In the genomic region with DNA sequence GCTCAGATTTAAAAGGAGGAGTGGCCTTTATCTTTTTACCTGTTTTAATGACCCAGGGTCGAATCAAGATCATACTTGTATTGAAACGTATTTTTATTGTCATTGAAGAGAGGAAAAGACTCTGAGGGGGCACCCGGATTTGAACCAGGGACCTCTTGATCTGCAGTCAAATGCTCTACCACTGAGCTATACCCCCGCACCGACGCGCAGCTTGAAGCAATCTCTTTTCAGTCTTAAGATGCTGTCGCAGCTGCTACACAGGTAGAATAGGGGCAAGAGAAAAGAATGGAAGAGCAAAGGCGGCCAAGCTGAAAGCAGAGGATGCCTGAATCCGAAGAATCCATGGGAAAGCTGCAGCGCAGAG, we compare ENCODE assay signal across 8 mouse cellular contexts. TPM values are rescaled to one million over a fixed set of nuclear protein-coding genes. Genes with fewer than 3 reads are reported as not detected.
A peak's percentile ranks its signal among the peaks of the same experiment; 100 is the strongest.
DNase-seq lines count a peak whose midpoint lies in the region; ATAC-seq lines count a peak whose summit lies in the region.

Gene Lasp1 (plus strand): TSS at position 219 of the 364 bp plus-strand sequence.

- H3K4me1 ChIP-seq in megakaryocyte, embryonic 14.5 days, result peaks cover 62% of the 10 kb centered on the region

- peak within 1 kb of the TSS; percentile 98 for H3K4me3 ChIP-seq in megakaryocyte, embryonic 14.5 days (replicated peaks)

- peaks cover 25% of the 10 kb centered on the region for H3K36me3 ChIP-seq in megakaryocyte, embryonic 14.5 days (replicated peaks; ENCODE audit: low read length)

- peak; percentile 87 for DNase-seq in WW6 (ENCODE audit: low read depth, low spot score)
- peak; percentile 85 to 92 for DNase-seq in cerebellum, postnatal 4 days (ENCODE audit: low spot score in 2 of 2)
- peak; percentile 80 for DNase-seq in gastrocnemius, postnatal 10 days
- peak; percentile 82 to 95 for DNase-seq in left cerebral cortex, adult 9 months (ENCODE audit: low spot score in 2 of 2)
- DNase-seq in right cerebral cortex, postnatal 14 days, result peak; percentile 82
- DNase-seq in urinary bladder, postnatal 36 days (ENCODE audit: low spot score in 2 of 2), result peak; percentile 88 to 90

- H3K9me3 ChIP-seq in megakaryocyte, embryonic 14.5 days, result no peaks in the 10 kb centered on the region

- peak; percentile 34 for ATAC-seq in inflammation-experienced regulatory T-cells, adult 6 months

- H3K27me3 ChIP-seq in megakaryocyte, embryonic 14.5 days (replicated peaks), result no peaks in the 10 kb centered on the region

RNA-seq across cellular contexts. Expression of gene Lasp1, which starts in this region (rescaled TPM):
- total RNA-seq in gastrocnemius, postnatal 10 days (2021), result 10 to 100 TPM; 46.3 to 68.4 TPM
- 10 to 100 TPM; 38.6 to 64.7 (median 40.7) TPM for polyA plus RNA-seq in inflammation-experienced regulatory T-cells, adult 6 months (2017; shearing (Covaris generic))
- polyA plus RNA-seq in megakaryocyte, embryonic 14.5 days (2012; ENCODE audit: insufficient read depth, low replicate concordance), result 51.2 and 77.7 TPM in 2 replicates

Comparison
In these comparisons a context has a peak if more than half of its experiments do, and no peak if none do; other contexts are left out.
1. Peak in every context shown above with its lines: DNase-seq, ATAC-seq and H3K4me3 ChIP-seq.